Mouse (Mus musculus): ENCODE results near the gene Fsd1. TPM values are rescaled to one million over a fixed set of nuclear protein-coding genes. Genes with fewer than 3 reads are reported as not detected.
A peak's percentile ranks its signal among the peaks of the same experiment; 100 is the strongest.

Gene Fsd1
- polyA plus RNA-seq, 1 experiment from 2014 or later = 74.4 TPM

DNA sequence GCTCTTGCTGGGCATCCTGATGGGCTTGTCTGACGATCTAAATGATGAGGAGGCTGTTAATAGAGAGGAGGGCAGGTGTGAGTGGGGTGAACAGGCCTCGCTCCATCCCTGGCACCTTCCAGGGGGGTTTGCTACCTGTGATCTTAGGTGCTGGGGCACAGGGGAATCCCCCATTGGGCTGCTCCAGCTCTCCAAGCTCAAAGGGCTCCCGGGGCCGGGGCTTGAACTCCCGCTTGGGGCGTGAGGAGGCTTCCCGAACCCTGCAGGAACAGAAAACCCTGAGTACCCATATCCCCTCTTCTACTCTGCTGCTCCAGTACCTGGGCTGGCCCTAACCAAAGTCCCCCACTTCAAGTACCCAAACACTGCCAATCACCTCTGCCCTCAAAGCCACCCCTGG lies 31.5 kb downstream of the Fsd1 start:
- Histone ChIP-seq H3K36me3 (replicated peaks) (peaks cover 90% of the 10 kb centered on the region), H3K27ac (no peak overlapping the region)
- WGBS = 92% methylated on average over 7 of the region's 7 CpGs

DNA sequence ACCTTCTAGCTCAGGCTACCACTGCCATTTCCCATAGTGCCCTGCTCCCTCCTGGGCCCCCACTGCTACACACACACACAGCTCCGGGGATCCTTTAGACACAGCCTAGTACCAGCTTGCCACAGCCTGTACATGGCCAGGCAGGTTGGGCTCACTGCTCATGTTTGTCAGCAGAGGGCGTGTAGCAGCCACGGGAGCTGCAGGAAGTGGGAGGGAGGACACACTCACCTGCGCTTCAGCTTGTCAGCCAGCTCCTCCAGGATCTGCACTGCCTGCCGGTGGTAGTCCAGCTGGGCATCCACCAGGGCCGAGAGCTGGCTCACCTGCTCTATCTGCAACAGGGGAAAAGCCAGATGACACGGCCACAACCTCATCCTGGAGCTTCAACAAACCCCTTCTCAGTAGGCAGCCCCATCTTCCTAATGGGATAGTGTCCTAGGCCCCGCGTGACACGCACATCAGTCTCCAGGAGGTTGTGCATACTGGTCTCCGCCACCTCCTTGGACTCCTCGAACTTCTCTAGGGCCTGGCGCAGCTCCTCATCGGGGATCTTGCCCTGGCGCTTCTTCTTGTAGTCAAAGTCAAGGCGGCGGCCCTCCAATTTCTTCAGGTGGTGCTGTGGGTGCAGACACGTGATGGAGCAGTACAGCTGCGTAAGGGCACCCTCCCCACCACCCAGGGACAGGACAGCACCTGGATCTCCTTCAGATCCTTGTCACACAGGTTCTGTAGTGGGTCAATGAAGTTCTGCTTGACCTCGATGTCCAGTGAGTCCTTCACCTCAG lies 32.2 kb downstream of the Fsd1 start:
- Histone ChIP-seq H3K4me3 (no peak overlapping the region), H3K9me3 (no peaks in the 10 kb centered on the region), H3K27ac (no peak overlapping the region), H3K4me1 (peaks cover 12% of the 10 kb centered on the region), H3K27me3 (ENCODE audit: poor library complexity, severe bottlenecking) (no peaks in the 10 kb centered on the region), H3K36me3 (replicated peaks) (peaks cover 90% of the 10 kb centered on the region)
- no peak for DNase-seq (ENCODE audit: extremely low spot score, low spot score)
- WGBS = 81% methylated on average over 20 of the region's 20 CpGs

More for the DNA sequence above, 31.5 kb downstream of the Fsd1 start:
- DNase-seq (ENCODE audit: extremely low spot score, low spot score) = no peak
- no peaks in the 10 kb centered on the region for H3K27me3 ChIP-seq (ENCODE audit: poor library complexity, severe bottlenecking)
- peaks cover 5% of the 10 kb centered on the region; the same call in 1 of the 2 replicates for H3K4me1 ChIP-seq
- no peak overlapping the region for H3K4me3 ChIP-seq
- no peaks in the 10 kb centered on the region for H3K9me3 ChIP-seq

DNA sequence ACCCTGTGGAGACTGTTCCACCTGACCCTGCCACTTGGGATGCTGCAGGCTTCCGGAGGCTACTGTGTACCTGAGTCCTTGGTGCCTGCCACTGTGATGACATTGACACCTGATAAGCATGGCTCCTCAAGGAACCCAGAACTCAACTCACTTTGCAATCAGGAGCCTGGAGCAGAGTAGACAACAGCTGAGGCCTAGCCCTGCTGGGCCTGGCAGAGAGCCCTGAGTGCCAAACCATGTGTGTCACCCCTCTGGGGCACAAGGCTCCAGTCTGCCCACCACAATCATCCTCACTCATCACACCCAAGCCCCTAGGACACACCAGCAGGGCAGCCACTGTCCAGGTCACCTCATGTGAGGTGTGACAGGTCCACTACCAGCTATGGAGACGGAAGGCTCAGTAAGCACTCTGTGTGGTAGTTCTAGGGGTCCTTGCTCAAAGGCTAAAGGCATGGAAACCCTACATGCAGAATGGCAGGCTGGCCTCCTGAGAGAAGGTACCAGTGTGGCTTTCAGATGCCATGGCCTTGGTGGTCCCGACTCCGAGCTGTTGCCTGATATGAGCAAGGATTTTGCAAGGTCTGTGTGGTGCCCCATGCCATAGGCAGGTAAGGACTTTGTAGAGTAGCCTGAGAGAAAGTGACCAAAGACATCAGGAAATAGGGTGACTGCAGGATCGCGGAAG lies 34.2 kb downstream of the Fsd1 start:
- H3K4me3 ChIP-seq = no peak overlapping the region
- H3K27me3 ChIP-seq (ENCODE audit: poor library complexity, severe bottlenecking) = no peaks in the 10 kb centered on the region
- H3K9me3 ChIP-seq = no peaks in the 10 kb centered on the region
- DNase-seq (ENCODE audit: extremely low spot score, low spot score) = no peak
- no peak overlapping the region for H3K27ac ChIP-seq
- 90% methylated on average over 6 of the region's 6 CpGs for WGBS
- H3K36me3 ChIP-seq (replicated peaks) = peaks cover 88% of the 10 kb centered on the region
- peaks cover 15% of the 10 kb centered on the region for H3K4me1 ChIP-seq

DNA sequence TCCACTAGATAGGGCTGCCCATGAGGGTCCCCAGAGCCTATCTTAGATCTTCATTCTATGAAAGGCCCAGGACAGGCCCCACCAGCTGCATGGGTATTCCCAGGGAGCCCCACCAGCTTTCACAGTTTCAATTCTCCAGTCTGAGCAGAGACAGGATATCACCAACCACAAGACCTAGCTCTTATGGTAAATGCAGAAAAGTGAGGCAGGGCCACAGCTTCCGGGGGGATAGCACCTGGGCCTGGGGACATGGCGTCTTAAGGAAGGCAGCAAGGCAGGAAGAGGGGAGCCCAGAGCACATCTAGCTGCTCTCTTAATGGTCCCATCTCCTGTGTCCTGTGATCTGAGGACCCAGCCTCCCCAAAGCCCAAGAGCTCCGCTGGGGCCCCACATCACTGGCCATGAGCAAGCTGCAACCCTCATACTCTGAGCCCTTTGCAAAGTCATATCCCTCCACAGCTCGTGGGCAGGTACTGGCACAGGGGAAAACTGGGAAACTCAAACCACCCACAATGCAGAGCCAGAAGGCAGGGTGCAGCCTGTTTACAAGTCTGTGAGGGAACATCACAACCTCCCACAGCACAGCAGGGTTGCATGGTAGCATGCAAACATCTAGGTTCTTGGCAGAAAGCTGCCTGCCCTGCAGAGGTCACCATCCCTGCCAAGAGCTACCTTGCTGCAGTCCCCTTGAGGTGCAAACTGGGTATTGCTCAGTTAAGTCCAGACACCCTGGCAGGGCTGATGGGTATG lies 35.0 kb downstream of the Fsd1 start:
- 88% methylated on average over 4 of the region's 4 CpGs for WGBS
- no peak for DNase-seq (ENCODE audit: extremely low spot score, low spot score)
- H3K36me3 ChIP-seq (replicated peaks) = peaks cover 88% of the 10 kb centered on the region
- H3K4me3 ChIP-seq = no peak overlapping the region
- no peaks in the 10 kb centered on the region for H3K9me3 ChIP-seq
- no peaks in the 10 kb centered on the region for H3K27me3 ChIP-seq (ENCODE audit: poor library complexity, severe bottlenecking)
- H3K4me1 ChIP-seq = peaks cover 15% of the 10 kb centered on the region
- no peak overlapping the region for H3K27ac ChIP-seq

DNA sequence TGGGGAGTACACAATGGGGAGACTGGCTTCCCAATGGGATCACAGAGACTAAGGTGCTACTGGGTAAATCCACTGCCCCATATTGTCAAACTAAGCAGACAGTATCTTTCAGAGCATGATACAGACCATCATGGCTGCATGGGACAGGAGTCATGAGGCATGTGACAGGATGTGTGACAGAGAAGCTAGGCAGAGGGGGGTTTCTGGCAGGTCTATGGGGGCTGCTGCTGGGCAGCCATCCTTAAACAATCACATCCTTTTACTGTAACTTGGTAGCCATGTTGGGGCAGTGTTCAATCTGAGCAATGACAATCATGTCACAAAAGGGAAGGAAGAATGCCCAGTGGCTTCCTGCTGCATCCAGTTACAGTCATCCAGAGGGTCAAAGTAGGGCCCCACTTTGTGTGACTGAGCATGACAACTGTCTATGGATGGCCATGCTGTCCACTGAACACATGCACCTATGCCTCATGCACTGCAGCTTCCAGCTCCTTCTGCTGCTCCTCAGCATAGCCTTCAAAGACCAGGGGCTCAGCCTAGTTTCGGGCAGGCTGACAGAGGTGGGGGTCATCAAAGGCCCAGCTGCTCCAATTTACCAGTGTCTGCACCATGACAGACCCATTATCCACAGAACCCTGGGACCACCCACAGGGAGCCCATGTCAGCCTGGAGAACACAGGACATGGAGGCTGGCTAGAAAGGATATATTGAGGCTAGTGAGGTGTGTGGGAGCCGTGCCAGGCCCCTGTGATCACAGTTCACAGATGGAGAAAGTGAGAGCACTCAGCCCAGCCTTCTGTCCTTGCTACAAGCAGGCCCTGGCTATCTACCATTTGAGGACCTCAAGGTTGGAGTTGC lies 36.1 kb downstream of the Fsd1 start:
- WGBS = 86% methylated on average over 2 of the region's 2 CpGs
- peaks cover 85% of the 10 kb centered on the region for H3K36me3 ChIP-seq (replicated peaks)

DNA sequence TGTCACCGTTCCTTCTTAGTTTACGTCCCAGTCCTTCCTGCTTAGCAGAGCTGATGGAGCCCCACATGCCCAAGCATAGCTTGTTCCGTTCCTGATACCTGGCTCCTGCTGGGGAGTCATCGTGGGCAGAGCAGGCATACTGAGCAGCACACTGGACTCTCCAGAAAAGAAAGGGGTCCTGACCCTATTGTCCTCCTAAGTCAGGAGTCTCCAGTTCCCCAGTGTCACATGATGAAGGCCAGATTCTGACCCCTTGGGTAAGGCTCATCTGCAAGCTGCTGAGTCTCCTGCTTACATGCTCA lies 36.6 kb downstream of the Fsd1 start:
- Histone ChIP-seq H3K9me3 (no peaks in the 10 kb centered on the region), H3K36me3 (replicated peaks) (peaks cover 85% of the 10 kb centered on the region), H3K27me3 (ENCODE audit: poor library complexity, severe bottlenecking) (no peaks in the 10 kb centered on the region), H3K27ac (peak overlapping the region; percentile 48; the same call in 1 of the 2 replicates), H3K4me3 (no peak overlapping the region), H3K4me1 (peaks cover 15% of the 10 kb centered on the region)
- no peak for DNase-seq (ENCODE audit: extremely low spot score, low spot score)
- 93% methylated on average over 4 of the region's 4 CpGs for WGBS

More for the DNA sequence above, 36.1 kb downstream of the Fsd1 start:
- Histone ChIP-seq H3K27me3 (ENCODE audit: poor library complexity, severe bottlenecking) (no peaks in the 10 kb centered on the region), H3K9me3 (no peaks in the 10 kb centered on the region), H3K27ac (no peak overlapping the region), H3K4me1 (peaks cover 15% of the 10 kb centered on the region), H3K4me3 (no peak overlapping the region)
- DNase-seq (ENCODE audit: extremely low spot score, low spot score) = no peak

DNA sequence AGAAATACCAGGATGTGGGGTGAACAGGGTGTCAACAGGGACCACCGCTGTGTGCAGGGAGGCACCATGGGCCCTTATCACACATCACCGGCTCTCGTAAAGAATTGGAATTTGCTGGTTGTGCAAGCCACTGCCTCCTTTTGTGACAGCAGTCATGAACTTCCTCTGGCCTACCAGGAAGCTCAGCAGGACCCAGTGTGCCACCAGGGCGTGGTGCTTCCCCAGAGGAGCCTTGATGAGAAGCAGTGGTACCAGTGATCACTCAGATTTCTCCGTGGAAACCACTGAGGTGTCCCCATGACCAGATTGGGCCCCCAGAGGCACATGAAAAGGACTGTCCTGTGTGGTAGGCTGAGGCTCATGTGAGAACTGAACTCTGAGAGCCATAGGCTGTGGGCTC lies 37.1 kb downstream of the Fsd1 start:
- H3K36me3 ChIP-seq (replicated peaks) = peaks cover 85% of the 10 kb centered on the region
- 81% methylated on average over 5 of the region's 5 CpGs for whole genome bisulfite sequencing
- H3K4me3 ChIP-seq = no peak overlapping the region
- H3K27me3 ChIP-seq (ENCODE audit: poor library complexity, severe bottlenecking) = no peaks in the 10 kb centered on the region
- DNase-seq (ENCODE audit: extremely low spot score, low spot score) = no peak
- H3K4me1 ChIP-seq = peaks cover 15% of the 10 kb centered on the region
- no peaks in the 10 kb centered on the region for H3K9me3 ChIP-seq
- peak overlapping the region; percentile 48; the same call in 1 of the 2 replicates for H3K27ac ChIP-seq

DNA sequence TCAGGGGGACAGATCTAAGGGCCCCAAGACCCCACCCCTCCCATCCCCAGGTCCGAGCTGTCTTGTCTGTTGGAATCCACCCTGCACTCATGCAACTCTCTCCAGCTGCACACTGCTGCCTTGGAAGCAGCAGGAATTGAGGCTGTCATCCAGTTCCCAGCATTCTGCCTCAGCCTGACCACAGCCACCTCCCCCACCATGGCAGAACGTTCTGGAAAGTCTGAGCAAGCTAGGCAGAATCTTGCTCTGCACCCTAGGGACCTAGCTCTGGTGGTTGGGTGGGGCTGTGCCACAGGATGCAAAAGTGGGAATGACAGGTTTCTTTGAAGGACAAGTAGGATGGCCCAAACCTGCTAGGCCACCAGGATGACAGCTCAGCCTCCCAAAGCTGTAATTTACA lies 38.2 kb downstream of the Fsd1 start:
- Histone ChIP-seq H3K4me3 (no peak overlapping the region), H3K27ac (no peak overlapping the region), H3K9me3 (no peaks in the 10 kb centered on the region), H3K36me3 (replicated peaks) (peaks cover 85% of the 10 kb centered on the region), H3K4me1 (peaks cover 15% of the 10 kb centered on the region), H3K27me3 (ENCODE audit: poor library complexity, severe bottlenecking) (no peaks in the 10 kb centered on the region)
- WGBS = 83% methylated on average over 2 of the region's 2 CpGs
- no peak for DNase-seq (ENCODE audit: extremely low spot score, low spot score)

DNA sequence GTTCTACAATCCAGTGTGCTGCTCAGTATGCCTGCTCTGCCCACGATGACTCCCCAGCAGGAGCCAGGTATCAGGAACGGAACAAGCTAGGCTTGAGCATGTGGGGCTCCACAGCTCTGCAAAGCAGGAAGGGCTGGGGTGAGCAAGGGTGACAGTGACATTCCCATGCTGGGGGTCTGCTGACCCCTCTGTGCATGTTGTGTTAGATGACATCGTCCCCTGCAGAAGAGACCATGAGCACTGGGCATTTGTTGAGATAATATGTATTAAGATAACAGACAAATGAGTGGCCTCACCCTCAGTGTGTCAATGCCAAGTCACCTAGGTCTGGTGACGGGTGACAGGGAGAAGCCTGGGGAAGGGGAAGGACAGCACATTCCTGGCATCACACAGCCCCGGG lies 38.6 kb downstream of the Fsd1 start:
- peaks cover 85% of the 10 kb centered on the region for H3K36me3 ChIP-seq (replicated peaks)
- H3K9me3 ChIP-seq = no peaks in the 10 kb centered on the region
- 85% methylated on average over 5 of the region's 5 CpGs for WGBS
- H3K27me3 ChIP-seq (ENCODE audit: poor library complexity, severe bottlenecking) = no peaks in the 10 kb centered on the region
- H3K27ac ChIP-seq = no peak overlapping the region
- H3K4me3 ChIP-seq = no peak overlapping the region
- DNase-seq (ENCODE audit: extremely low spot score, low spot score) = no peak
- peaks cover 15% of the 10 kb centered on the region for H3K4me1 ChIP-seq

DNA sequence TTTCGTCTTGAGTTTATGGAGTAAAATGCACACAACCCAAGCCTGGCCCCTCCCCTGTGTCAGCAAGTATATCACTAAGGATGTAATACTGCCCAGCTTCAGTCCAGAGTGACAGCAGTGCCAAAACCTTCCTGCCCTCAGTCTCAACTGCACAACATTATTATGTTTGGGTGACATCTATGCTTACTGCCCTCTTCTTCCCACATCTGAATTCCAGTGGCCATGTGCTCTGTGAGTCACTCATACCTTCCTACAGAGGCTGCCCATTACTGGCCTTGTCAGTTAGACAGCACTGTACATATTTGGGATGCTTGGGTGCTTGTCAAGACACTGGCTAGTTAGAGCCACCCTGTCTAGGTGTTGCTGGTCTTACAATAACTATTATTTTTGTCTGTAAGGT lies 40.0 kb downstream of the Fsd1 start:
- no peak for DNase-seq (ENCODE audit: extremely low spot score, low spot score)
- H3K27me3 ChIP-seq (ENCODE audit: poor library complexity, severe bottlenecking) = no peaks in the 10 kb centered on the region
- H3K4me1 ChIP-seq = peaks cover 15% of the 10 kb centered on the region
- no peak overlapping the region for H3K4me3 ChIP-seq
- H3K27ac ChIP-seq = no peak overlapping the region
- 97% methylated on average over 1 of the region's 1 CpGs for WGBS
- no peaks in the 10 kb centered on the region for H3K9me3 ChIP-seq
- H3K36me3 ChIP-seq (replicated peaks) = peaks cover 85% of the 10 kb centered on the region

DNA sequence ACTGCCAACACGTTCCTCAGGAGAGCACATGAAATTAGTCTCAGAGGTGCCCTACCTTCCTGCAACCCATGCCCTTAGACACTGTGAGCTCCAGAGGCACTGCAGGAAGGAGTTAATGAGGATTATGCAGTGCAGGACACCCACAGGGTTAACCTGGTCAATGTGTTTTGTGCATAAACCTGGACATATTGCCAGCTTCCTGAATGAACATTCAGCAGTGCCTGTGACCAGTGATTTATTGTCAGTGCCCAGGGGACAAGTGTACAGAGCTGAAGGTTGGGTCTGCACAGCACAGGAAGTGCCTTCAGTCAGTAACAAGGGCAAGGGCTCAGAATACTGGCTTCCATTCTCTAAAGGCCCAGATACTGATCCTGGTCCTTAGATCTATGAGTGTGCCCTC lies 40.6 kb downstream of the Fsd1 start:
- H3K27me3 ChIP-seq (ENCODE audit: poor library complexity, severe bottlenecking) = no peaks in the 10 kb centered on the region
- no peak overlapping the region for H3K27ac ChIP-seq
- no peaks in the 10 kb centered on the region for H3K9me3 ChIP-seq
- peaks cover 90% of the 10 kb centered on the region for H3K36me3 ChIP-seq (replicated peaks)
- no peak for DNase-seq (ENCODE audit: extremely low spot score, low spot score)
- 80% methylated on average over 1 of the region's 1 CpGs for WGBS
- H3K4me3 ChIP-seq = no peak overlapping the region
- peaks cover 15% of the 10 kb centered on the region for H3K4me1 ChIP-seq

DNA sequence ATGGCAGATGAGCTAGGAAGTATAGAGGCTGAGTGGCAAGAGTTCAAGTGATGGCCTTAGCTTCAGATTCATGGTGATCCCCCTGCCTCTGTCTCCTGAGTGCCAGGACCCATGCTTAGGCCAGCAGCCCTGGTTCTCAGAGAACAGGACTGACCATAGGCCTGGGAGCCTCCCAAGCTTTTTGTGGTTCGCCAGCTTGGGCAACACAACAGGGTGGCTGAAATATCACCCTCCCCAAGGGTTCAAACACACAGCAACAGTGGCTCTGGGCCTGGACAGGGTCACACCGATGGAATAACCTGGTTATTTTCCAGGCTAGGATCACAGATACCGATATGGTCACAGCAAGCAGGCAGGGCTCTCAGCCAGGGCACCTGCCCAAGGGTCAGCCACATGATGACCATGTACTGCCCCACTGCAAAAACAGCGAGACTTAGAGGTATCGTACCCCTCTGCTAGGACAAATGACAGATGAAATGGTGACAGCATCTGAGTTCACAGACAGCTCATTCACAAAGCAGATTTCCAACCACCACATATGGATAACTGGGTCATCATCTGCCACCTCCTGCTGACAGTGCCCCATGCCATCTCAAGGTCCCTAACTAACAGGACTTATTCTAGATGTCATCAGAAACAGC lies 41.6 kb downstream of the Fsd1 start:
- DNase-seq (ENCODE audit: extremely low spot score, low spot score) = no peak
- Histone ChIP-seq H3K9me3 (no peaks in the 10 kb centered on the region), H3K36me3 (replicated peaks) (peaks cover 94% of the 10 kb centered on the region), H3K27ac (no peak overlapping the region), H3K27me3 (ENCODE audit: poor library complexity, severe bottlenecking) (no peaks in the 10 kb centered on the region), H3K4me1 (peaks cover 12% of the 10 kb centered on the region), H3K4me3 (no peak overlapping the region)
- WGBS = 92% methylated on average over 5 of the region's 5 CpGs
